Mouse (Mus musculus): ENCODE measurements around the gene Ptafr. TPM values are rescaled to one million over a fixed set of nuclear protein-coding genes. Genes with fewer than 3 reads are reported as not detected.
A peak's percentile ranks its signal among the peaks of the same experiment; 100 is the strongest.

The Ptafr gene
- total RNA-seq (2021) = 1 to 10 TPM; 1.3 to 1.5 TPM
- long read RNA-seq, experiment 1, partial matches to known transcripts = 0 of 1 reads
- long read RNA-seq, experiment 1, other reads (novel, unspliced or antisense) = 1 of 1 reads
- long read RNA-seq, experiment 2 = 0 reads

DNA sequence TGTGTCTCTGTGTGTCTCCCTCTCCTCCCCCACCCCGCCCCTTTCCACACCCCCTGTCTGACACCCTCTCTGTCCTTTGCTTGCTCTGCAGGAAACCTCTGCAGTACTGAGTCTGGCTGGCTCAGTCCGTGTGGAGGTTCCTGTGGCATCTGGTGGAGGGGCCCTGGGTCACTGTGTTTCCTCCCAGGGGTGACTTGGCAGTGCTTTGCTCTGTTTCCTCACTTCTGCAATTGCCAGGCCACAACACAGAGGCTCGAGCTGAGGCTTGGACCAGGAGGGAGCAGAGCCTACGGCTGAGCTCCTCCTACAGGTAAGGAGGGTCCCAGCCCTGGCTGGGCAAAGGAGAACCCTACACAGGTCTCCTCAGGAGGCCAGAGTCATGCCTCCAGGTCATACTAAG lies at the start of gene Ptafr:
Gene Ptafr, plus strand, starts transcription at position 103 of the 400 bp plus-strand sequence.
- peak; percentile 47 to 81 for DNase-seq

DNA sequence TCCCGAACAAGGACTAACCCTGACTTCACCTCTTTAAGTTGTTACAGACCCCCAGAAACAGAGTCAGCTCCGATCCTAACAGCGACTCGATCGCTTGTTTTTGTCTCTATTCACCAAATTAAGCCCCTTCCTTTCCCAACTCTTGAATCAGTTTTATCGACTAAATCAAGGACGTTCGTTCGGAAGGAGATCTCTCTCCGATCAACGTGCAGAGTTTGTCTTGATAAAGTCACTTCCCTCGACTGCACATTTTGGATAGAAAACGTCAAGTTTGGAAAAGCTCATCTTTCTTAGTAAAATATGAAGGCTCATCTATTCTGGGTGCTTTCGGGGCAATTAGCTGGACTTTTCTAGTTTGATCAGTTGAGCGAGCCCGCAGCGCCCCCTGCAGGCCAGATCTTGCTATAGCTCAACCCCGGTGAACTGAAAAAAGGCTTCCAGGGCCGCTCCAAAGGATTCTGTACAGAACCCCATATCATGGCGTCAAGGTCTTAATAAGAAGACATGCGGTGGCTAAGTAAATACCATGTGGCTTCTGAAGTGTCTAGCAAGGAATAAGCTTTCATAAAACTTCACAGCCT lies 49.2 kb upstream of the Ptafr start:
- peak; percentile 88 to 93 for DNase-seq

DNA sequence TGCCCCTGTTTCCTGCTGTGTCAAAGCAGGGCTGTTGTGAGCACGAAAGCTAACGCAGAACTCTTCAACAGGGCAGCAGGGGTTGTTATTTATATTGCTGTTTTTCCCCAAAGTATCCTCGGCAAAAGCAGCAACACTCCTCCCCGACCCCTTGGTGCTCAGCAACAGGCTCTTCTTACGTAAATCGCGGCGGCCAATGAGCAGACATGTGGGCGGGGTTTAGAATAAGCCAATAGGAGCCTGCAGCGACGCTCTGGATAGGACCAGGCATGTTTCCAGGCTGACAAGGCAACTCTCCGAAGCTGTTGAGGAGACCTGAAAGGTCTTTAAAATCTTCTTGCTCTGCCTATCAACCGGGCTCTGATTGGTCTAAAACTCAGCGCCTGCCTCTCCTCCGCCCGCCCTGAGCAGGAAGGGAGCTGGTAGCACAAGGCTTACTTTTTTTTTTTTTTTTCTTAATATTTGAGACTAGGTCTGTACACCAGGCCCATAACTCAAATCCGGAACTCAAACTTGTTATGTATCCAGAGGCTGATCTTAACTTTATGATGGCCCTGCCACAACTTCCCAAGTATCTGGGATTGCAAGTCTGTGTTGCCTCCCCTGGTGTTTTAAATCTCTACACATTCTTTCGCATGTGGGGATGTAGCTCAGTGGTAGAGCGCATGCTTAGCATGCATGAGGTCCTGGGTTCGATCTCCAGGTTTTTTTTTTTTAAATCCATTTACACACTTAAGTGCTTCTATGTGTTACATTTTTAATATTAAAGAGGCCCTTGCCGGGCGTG lies 48.3 kb upstream of the Ptafr start:
- peak; percentile 94 to 98 for DNase-seq

DNA sequence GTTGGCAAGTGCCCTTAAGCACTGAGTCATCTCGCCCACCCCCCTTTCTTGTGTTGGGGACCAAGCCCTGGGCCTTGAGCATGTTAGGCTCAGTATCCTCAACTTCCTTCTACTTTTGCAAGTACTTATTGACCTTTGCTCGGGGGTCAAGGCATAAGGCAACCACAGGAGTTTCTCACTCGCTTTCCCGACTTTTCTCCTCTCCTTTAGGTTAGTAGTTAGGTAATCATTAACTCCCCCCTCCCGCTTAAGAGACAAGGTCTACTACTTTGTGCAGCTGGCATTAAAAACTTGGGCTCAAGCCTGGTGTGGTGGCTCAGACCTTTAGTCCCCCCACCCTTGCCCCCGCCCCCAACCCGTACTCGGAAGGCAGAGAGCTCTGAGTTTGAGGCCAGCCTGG lies 45.8 kb upstream of the Ptafr start:
- DNase-seq = no peak

DNA sequence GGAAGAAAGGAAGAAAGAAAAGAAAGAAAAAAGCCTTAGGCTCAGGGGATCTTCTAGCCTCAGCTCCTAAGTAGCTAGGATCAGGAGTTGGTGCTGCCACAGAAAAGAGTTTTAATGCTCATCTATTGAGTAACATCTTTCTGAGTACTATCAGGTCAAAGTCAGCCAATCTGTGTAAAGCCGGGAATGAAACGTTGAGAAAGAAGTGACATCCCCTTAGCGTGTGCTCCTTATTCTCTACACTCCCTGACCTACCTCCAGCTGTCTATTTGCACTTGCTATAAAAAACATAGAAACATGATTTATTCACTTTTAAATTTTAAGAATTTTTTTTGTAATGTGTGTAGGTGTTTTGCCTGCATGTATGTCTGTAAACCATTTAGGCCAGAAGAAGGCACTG lies 44.7 kb upstream of the Ptafr start:
- DNase-seq = no peak

DNA sequence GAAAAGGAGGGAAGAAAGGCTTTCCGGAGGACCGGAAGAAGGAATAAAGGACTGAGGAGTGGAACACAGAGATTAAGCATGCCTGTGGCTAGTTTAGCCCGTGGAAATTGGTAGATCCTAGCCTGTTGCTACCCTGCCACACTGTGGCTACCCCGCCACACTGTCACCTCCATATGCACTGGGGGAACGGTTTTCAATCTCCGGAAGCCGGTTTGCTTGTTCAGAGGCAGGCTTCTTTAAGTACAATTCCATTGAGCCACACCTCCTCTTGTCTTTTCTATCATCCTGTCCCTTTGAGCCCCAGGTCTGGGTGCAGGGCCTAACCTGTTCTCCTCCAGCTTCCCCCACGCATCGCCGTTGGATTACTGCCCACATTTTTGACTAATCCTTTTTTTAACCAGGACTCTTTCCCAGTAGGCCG lies 39.5 kb upstream of the Ptafr start:
- DNase-seq = no peak

DNA sequence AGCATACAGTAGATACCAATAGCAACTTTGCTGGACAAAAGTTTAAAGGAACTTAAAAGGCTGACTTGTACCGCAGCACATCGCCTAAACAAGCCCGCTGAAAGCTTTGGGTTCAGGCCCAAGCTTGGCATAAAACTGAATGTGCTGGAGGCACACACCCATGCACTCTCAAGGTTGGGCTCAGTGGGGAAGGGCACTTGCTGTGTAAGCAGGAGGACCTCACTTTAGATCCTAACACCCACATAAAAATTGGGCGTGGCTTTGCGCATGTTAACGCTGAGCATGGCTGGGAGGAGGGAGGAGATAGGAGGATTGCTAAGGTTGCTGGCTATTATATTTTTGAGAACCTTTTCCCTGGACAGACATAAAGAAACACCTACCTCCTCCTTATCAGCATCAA lies 39.1 kb upstream of the Ptafr start:
- peak in 1 of 2 experiments; percentile 16 for DNase-seq

DNA sequence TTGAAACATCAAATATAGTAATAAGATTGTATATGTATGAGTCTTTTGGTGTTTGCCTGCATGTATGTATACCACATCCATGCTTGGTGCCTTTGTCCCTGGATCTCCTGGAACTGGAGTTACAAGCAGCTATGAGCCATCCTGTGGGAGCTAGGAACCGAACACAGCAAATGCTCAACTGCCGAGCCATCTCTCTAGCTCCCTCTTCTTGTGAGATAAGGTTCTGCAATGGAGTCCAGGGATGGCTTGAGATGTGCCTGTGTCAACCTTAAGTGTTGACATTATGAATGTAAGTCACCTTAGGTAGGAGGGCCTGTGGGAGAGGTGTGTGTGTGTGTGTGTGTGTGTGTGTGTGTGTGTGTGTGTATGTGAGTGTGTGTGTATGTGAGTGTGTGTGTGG lies 37.2 kb upstream of the Ptafr start:
- no peak for DNase-seq

DNA sequence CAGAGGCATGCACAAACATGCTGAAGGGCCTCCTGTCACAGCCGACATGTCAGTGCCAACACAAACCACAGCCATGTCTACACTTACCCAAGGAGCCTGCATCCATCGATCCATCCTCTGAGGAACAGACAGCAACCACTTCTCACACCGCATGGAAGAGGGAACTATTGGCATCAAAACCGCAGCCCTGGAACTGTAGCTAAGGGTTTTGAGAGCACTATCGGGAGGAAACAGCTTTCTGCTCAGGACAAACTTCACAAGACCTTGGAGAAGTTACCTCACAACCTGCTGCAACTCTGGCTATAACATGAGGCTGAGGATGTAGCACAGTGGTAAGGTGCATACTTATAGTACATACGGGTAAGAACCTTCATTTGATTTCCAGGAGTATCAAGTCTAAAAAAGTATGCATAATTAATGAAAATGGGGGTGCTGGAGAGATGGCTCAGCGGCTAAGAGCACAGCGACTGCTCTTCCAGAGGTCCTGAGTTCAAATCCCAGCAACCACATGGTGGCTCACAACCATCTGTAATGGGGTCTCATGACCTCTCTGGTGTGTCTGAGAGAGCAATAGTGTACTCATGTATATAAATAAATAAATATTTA lies 35.8 kb upstream of the Ptafr start:
- no peak for DNase-seq

DNA sequence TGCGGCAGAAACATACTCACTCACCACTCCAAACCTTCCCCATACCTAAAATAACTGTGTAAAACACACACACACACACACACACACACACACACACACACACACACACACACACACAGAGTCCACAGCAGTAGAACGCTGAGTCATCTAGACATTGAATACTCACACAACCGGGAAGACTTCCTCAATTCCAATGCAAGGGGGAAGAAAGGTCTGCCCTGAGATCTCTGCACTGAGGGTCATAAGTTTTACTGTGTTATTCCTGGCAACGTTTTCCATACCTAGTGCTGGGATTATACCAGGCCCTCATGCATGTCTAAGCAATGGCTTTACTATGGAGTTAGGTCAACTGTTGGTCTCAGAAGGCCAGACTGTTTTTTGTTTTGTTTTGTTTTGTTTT lies 34.5 kb upstream of the Ptafr start:
- DNase-seq = peak in 1 of 2 experiments; percentile 24

DNA sequence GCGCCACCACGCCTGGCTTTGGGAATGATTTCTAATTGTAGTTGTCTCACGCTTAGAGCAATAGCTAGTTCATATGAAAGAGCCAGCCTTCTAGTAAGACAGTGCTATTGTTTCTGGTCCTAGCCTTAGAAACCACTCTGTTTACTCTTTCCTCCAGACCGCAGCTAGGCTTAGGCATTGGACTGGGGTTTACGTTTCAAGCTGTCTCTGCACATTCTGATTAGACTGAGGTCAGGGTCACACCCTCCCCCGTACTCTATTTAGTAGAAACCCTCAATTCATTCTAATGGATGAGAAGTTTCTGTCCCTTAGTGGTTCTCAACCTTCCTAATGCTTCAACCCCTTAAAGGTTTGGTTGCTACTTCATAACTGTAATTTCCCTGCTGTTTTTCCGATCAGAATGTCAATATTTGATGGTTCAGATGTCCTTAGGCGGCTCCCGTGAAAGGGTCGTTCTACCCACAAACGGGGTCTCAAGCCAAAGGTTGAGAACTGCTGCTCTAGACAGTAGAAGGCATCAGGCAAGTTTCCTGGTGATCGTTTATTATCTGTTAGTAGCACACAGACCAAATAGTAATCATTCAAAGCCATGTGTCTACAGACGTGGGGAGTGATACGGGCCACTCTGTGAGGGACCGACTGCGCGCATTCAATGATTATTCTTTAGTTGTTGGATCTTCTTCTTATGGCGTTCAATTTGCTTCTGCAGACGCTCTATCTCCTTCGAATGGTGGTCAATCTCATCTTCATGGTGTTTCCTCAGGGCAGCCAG lies 33.6 kb upstream of the Ptafr start:
- no peak for DNase-seq

DNA sequence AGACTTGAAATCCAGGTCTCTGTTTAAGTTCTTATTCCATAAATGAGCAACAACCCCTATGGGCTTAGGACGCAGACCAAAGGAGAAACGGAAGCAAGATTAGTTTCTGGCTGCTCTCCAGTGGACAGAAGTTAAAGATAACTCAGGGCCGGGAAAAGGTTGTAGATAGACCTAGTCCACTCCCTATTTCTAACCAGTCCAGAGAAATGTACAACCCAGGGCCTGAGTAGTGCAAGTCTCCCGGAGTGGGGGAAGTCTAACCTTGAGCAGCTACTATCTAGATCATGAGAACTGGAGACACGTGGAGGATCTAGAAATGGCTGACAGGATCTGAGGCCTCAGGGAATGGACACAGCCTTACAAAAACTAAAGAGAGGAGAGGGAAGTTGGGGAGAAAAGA lies 31.4 kb upstream of the Ptafr start:
- peak; percentile 60 to 64 for DNase-seq

DNA sequence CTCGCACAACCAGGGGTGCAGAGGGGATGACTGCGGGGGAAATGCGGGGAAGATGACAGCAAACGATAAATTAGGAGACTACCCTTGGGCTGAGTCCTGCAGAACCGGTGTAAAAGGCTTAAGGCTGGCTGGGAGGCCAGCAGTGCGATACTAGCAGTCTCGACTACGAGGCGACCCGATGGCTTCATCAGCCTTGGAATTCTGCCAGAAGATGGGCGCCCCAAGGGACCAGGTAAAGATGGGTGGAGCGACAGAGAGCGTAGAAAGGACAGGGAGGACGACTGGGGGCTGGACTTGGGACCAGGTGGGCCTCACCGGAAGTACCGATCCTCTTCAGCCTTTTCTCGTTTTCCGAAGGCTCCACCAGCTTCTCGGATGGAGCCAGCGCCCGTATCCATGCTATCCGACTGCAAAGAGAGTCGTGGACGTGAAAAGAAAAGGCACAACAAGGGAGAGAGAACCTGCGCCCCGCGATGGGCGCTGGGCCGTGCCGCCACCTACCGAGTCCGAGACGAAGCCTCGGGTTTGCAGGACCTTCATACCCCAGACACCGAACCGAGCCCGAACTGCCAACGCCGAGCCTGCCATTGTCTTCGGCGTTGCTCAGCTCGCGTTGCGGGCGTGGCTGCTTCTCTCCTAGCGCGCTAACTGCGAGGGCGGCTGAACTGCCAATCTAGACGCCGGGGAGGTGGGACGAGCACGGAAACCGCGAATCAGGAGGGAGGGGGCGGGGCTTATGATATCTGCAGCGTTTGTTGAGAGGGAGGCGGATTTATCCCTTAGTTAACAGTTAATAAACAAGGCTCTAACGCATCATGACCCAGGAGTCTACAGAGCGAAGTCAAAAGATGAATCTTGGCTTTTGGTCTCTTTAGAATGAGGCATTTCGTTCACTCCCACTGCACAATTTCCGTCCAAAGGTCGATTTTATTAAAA lies 30.6 kb upstream of the Ptafr start, which contains the start of gene Atpif1:
Gene Atpif1, minus strand, starts transcription at position 679 of the 936 bp plus-strand sequence.
- DNase-seq = peak; percentile 91 to 94

DNA sequence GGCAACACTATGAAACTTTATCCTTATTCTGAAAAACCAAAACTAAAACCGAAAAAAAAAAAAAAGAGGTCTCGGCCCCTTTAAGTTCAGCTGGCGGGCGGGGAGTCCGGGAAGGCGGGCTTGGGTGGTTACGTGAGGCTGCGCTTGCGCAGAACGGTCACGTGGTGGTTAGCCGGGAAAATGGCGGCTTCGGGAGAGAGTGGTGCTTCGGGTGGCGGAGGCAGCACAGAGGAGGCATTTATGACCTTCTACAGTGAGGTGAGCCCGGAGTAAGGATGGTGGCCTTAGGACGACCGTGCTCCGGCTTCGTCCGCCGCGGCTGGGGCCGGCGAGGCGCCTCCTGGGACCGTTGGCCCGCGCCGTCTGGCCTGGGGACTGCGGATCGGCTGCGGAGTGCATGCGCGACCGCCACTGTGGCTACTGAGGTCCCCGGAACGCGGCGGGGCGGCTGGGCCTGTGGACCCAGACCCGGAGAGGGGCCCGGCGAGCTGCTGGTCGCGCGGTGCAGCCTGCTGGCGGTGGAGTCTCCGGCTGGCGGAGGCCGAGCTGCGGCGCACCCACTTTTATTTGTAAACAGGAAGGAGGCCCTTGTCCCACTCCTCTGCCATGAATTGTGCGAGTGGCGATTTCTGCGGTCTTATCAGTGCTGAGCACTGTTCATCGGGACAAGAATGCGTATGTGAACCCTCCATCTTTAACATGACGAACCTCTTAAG lies 28.3 kb upstream of the Ptafr start, which contains the start of gene Dnajc8:
Gene Dnajc8, plus strand, starts transcription at position 145 of the 716 bp plus-strand sequence.
- DNase-seq = peak; percentile 96 to 97

DNA sequence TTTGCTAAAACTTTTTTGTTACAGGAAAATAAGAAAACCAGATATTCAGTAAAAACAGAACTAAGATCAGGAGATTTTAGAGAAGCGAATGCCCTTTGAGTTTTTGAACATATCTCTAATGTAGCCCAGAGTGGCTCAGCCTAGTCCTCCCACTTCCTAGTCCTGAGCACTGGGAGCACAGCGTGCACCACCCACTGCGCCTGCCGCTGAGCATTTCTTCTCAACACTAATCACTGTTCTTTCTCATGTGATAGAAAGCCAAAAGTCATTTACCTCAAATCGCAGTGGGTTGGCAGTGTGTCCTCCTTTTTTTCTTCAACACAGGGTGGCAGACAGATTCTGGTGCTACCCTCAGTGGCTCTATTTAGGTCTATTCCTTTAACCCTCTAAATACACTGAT lies 24.4 kb upstream of the Ptafr start:
- DNase-seq = no peak

DNA sequence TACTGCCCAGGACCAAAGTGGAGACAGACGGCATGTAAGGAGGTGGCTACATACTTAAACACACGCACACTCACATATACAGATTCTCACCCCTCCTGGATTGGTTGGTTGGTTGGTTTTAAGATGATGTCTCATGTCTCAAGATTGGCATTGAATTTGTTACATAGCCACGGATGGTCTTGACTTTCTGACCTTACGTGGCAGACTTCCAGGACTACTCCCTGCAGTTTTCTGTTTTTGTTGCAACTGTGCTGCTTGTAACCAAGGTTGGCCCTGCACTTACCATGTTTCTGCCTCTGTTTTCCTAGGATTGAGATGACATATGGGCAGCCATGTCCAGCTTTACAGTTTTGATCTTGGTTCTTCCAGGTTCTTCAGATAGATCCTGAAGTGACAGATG lies 22.5 kb upstream of the Ptafr start:
- no peak for DNase-seq

DNA sequence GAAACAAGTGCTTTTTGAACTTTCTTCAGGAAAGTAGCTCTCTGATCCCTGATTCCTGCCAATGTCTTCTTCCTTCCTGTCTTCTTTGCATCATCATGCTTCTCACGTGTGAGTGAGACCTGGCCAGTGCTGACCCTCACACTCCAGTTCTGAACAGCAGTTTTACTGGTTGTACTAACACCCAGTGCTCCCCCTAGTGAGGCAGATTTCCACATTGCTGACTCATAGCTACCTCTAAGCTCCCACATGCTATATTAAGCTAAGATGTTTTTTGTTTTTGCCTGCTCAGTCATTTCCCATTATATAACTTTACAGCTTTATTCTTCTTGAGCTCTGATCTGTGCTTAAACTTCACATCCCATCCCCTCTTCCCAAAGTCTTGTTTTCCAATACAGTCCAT lies 21.1 kb upstream of the Ptafr start:
- peak in 1 of 2 experiments; percentile 13 for DNase-seq

DNA sequence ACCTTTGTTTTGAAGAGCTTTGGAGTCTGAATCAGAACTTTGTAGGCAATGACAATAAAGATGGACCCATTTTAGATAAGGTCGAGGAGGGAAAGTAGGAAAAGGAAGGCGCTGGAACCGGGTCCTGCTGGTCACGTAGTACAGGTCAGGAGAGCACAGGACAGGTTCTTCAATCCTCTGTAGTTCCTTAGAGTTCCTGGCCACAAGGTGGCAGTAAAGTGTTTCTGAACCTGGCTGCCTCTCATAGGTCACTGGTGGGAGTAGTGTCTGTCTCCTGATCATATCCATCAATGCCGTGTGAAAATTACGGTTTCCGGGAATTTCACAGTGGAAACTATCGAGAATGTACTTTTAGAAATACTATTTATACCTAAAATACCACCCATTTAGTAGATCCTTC lies 18.0 kb upstream of the Ptafr start:
- DNase-seq = peak; percentile 70 to 85

DNA sequence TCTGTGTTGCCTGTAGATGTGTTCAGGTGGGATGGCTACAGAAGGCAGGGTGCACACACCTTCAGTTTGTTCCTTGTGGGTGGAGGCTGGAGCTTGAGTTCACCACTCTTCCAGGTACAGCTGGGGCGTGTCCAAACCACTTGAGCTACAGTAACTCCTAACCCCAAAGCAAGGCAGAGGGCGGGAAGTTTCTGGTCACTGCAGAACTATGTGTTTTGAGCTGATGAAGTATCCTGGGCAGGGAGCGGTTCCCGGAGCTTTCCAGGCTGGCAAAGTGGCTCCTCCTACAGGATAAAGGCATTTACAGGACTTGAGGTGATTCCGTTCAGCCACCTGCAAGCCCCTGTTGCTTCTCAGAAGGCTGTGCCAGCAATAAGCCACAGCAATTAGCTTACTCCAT lies 9.6 kb upstream of the Ptafr start:
- no peak for DNase-seq

DNA sequence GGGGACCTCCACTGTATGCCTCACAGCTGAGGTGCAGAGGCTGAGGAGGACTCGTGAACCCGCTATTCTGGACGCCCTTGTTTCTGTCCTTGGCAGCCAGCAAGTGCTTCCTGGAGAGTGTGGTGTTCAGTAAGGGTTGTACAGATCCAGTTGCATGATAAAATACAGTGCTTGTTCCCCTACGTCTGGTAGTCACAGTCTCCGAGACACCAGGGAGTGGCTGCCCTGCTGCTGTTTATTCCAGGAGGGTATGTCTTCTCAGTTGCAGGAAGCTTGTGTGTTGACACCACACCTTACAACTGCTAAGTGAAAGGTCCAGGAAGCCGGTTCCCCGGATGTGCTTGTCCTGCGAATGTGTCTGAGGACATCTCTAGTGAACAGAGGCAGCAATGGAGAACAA lies 9.2 kb upstream of the Ptafr start:
- no peak for DNase-seq
